In genomic region chr8:123826001-123826400, GRCm38 (mm10) we compare ENCODE assay signal across 9 mouse cellular contexts. TPM values are rescaled to one million over a fixed set of nuclear protein-coding genes. Genes with fewer than 3 reads are reported as not detected.
A peak's percentile ranks its signal among the peaks of the same experiment; 100 is the strongest.
DNase-seq lines count a peak whose midpoint lies in the region; ATAC-seq and TF ChIP-seq lines count a peak whose summit lies in the region.
"Had no signal": no experiment of that assay in that cellular context is flagged by ENCODE, and none has a peak within 500 bp of the region (broad histone marks: within the 10 kb centered on the region; RNA-seq: fewer than 3 reads in every experiment).

No protein-coding gene starts in this region.

- no peaks in the 10 kb centered on the region for H3K4me1 ChIP-seq in heart, adult 2 months (ENCODE audit: control insufficient read depth, insufficient read depth, low read length)
- no peaks in the 10 kb centered on the region for H3K4me1 ChIP-seq in embryonic facial prominence, embryonic 11.5 days (ENCODE audit: control insufficient read depth, insufficient read depth, low read length)

- WGBS in heart, adult 2 months, result 69% methylated on average over 9 of the region's 9 CpGs
- 63% methylated on average over 9 of the region's 9 CpGs for WGBS in embryonic facial prominence, embryonic 11.5 days

- H3K27ac ChIP-seq in heart, adult 2 months, result no peak overlapping the region
- H3K27ac ChIP-seq in embryonic facial prominence, embryonic 11.5 days (replicated peaks; ENCODE audit: low read depth, low read length), result no peak overlapping the region

- H3K4me2 ChIP-seq in embryonic facial prominence, embryonic 11.5 days (ENCODE audit: low read depth, low read length), result no peak overlapping the region

- no peak for DNase-seq in heart, adult 2 months
- DNase-seq in heart, adult 18-20 months, result no peak
- DNase-seq in thymus, postnatal 4 days, result peak; percentile 25
- no peak for DNase-seq in thymus, adult 18-20 months
- peak; percentile 59 for DNase-seq in embryonic facial prominence, embryonic 11.5 days (ENCODE audit: low spot score)
- DNase-seq in urinary bladder, postnatal 10 days (ENCODE audit: low spot score), result no peak
- DNase-seq in left cerebral cortex, postnatal 10 days (ENCODE audit: extremely low spot score in 1 of 2, low spot score in 2 of 2), result no peak
- DNase-seq in natural killer cell, adult 2 months (ENCODE audit: low spot score in 2 of 2), result no peak
- DNase-seq: kidney, postnatal 25 days had no signal

- no peaks in the 10 kb centered on the region for H3K27me3 ChIP-seq in heart, adult 2 months (ENCODE audit: control insufficient read depth, insufficient read depth, low read length)
- no peaks in the 10 kb centered on the region for H3K27me3 ChIP-seq in embryonic facial prominence, embryonic 11.5 days (ENCODE audit: control insufficient read depth, insufficient read depth, low read length)

- H3K9me3 ChIP-seq in embryonic facial prominence, embryonic 11.5 days (replicated peaks; ENCODE audit: control insufficient read depth, low read length), result no peaks in the 10 kb centered on the region

- ATAC-seq in embryonic facial prominence, embryonic 11.5 days (replicated peaks; ENCODE audit: insufficient number of reproducible peaks, low FRiP score, low TSS enrichment, low read depth), result no peak

- TF ChIP-seq CTCF in heart, adult 2 months (IDR thresholded peaks at IDR 0.05), result peak; percentile 35

- TF ChIP-seq POLR2A in heart, adult 2 months (IDR thresholded peaks at IDR 0.05; ENCODE audit: insufficient read depth, low read depth, low read length), result no peak

- H3K9ac ChIP-seq in heart, adult 2 months (ENCODE audit: low read depth, low read length), result no peak overlapping the region
- no peak overlapping the region for H3K9ac ChIP-seq in embryonic facial prominence, embryonic 11.5 days (replicated peaks; ENCODE audit: low read length)

- intact Hi-C loops in heart, adult 2 months (cut with DNase I), result no loop called here
- intact Hi-C loops in left cerebral cortex, postnatal 10 days (cut with DNase I), result no loop called here

- no peaks in the 10 kb centered on the region for H3K36me3 ChIP-seq in heart, adult 2 months (ENCODE audit: control insufficient read depth, insufficient read depth, low read length)
- H3K36me3 ChIP-seq in embryonic facial prominence, embryonic 11.5 days (replicated peaks; ENCODE audit: control insufficient read depth, insufficient read depth, low read depth, low read length), result peaks cover 2% of the 10 kb centered on the region

- no peaks in the 10 kb centered on the region for H3K79me2 ChIP-seq in heart, adult 2 months (replicated peaks; ENCODE audit: control insufficient read depth, insufficient read depth, low read length)

- no peak for TF ChIP-seq EP300 in heart, adult 2 months (IDR thresholded peaks at IDR 0.05; ENCODE audit: insufficient read depth, low read depth, low read length)

- no peak overlapping the region for H3K4me3 ChIP-seq in heart, adult 2 months
- no peak overlapping the region for H3K4me3 ChIP-seq in embryonic facial prominence, embryonic 11.5 days (ENCODE audit: low read depth, low read length)

RNA-seq across cellular contexts. Expression of gene Rab4a, which starts 20.2 kb away (rescaled TPM):
- total RNA-seq in heart, adult 2 months (2021), result 1 to 10 TPM; 7.7 to 8.4 TPM
- 10.6 and 12.7 TPM in 2 replicates for polyA plus RNA-seq in heart, adult 2 months (2012; rRNA removed)
- 1 to 10 TPM; 8.6 to 8.9 TPM for total RNA-seq in heart, adult 18-20 months (2021)
- polyA plus RNA-seq in embryonic facial prominence, embryonic 11.5 days (2014; fragmentation: Nextera tagmentation; extraction: Ambion mirVana), result 56.7 and 57.3 TPM in 2 replicates
- 10 to 100 TPM; 61.3 to 63.1 TPM for total RNA-seq in left cerebral cortex, postnatal 10 days (2021)

RNA-seq across cellular contexts. Expression of gene Ccsap, which starts 34.0 kb away (rescaled TPM):
- under 1 TPM; 0.68 to 0.81 TPM for total RNA-seq in heart, adult 2 months (2021)
- 0.18 and 0.70 TPM in 2 replicates for polyA plus RNA-seq in heart, adult 2 months (2012; rRNA removed)
- under 1 TPM; 0.57 to 0.93 TPM for total RNA-seq in heart, adult 18-20 months (2021)
- 5.6 and 6.9 TPM in 2 replicates for polyA plus RNA-seq in embryonic facial prominence, embryonic 11.5 days (2014; fragmentation: Nextera tagmentation; extraction: Ambion mirVana)
- total RNA-seq in left cerebral cortex, postnatal 10 days (2021), result 10 to 100 TPM; 54.9 to 57.0 TPM

Comparison
In these comparisons a context has a peak if more than half of its experiments do, and no peak if none do; other contexts are left out.
1. DNase-seq: peak in thymus, postnatal 4 days (single experiment) and embryonic facial prominence, embryonic 11.5 days (single experiment); none in heart, adult 2 months (0 of 2), heart, adult 18-20 months (0 of 2), thymus, adult 18-20 months (0 of 2), urinary bladder, postnatal 10 days (single experiment), left cerebral cortex, postnatal 10 days (0 of 2) and natural killer cell, adult 2 months (0 of 2).
2. RNA of gene Rab4a, which starts 20.2 kb away (total RNA-seq): 61.3 to 63.1 TPM in left cerebral cortex, postnatal 10 days; 8.6 to 8.9 TPM in heart, adult 18-20 months and 7.7 to 8.4 TPM in heart, adult 2 months; every median in the first group is over 4 times any median in the second.
3. RNA of gene Ccsap, which starts 34.0 kb away (total RNA-seq): 54.9 to 57.0 TPM in left cerebral cortex, postnatal 10 days; 0.57 to 0.93 TPM in heart, adult 18-20 months and 0.68 to 0.81 TPM in heart, adult 2 months; every median in the first group is over 10 times any median in the second.